Mouse (Mus musculus) bone marrow macrophage, adult 2 months (primary cell): Measurements from ENCODE around the gene Grm1. TPM values are rescaled to one million over a fixed set of nuclear protein-coding genes. Genes with fewer than 3 reads are reported as not detected.

Experiments
- H3K27ac ChIP-seq: 2 replicates; pipeline ENCODE4 v1.5.1; 2012; ENCODE audit warnings: low read depth, low read length; ENCODE audit not compliant: insufficient read depth
- H3K4me1 ChIP-seq: 2 replicates; pipeline ENCODE4 v1.6.1; 2012; ENCODE audit warnings: low read length; ENCODE audit not compliant: control insufficient read depth, insufficient read depth
- H3K4me3 ChIP-seq: 2 replicates; pipeline ENCODE4 v1.5.1; 2012; ENCODE audit warnings: mild to moderate bottlenecking, low read length, moderate library complexity; ENCODE audit not compliant: insufficient read depth
- CTCF ChIP-seq: IDR thresholded peaks from 2 replicates; pipeline ENCODE4 v1.5.1; 2012; ENCODE audit warnings: low read depth, mild to moderate bottlenecking, low read length, moderate library complexity
- POLR2A ChIP-seq: IDR thresholded peaks from 2 replicates; pipeline ENCODE4 v1.6.1; 2012; ENCODE audit warnings: mild to moderate bottlenecking, low read depth, low read length, borderline replicate concordance
- polyA plus RNA-seq: library from polyadenylated mRNA; stranded (reverse); fragments of >200 nt; gene quantifications from 2 replicates; pipeline ENCODE4 v1.2.4, GENCODE M21; 2012; ENCODE audit not compliant: missing spikeins, insufficient read depth, insufficient read length

Gene Grm1
- polyA plus RNA-seq, 1 experiment = not detected

- H3K27ac ChIP-seq = no peak overlapping the region
- H3K4me1 ChIP-seq = no peaks in the 10 kb centered on the region
- TF ChIP-seq POLR2A (no peak), CTCF (no peak)
- no peak overlapping the region for H3K4me3 ChIP-seq
Measured at GRCm38 (mm10) chr10:10913621-10914020, 168.5 kb downstream of the Grm1 start.

DNA sequence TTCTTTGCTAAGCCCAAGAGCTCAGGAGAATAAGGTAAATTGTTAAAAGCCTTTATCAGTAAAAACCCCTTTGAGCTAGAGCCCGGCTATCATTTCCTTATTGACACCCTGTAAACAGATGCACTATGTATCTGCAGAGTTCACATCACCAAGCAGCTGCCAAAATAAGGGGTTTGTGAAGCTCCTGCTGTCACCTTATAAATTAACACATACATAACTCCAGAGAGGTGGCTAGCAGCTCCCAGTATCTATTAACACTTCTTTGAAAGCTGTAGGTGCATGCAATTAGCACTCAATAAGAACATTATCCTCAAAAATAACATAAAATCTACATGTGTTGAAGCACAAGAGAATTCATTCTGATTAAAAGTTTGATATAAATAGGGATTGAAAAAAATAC is 191.9 kb downstream of the Grm1 start:
- no peak overlapping the region for H3K4me3 ChIP-seq
- TF ChIP-seq POLR2A (no peak), CTCF (no peak)
- no peaks in the 10 kb centered on the region for H3K4me1 ChIP-seq
- no peak overlapping the region for H3K27ac ChIP-seq

DNA sequence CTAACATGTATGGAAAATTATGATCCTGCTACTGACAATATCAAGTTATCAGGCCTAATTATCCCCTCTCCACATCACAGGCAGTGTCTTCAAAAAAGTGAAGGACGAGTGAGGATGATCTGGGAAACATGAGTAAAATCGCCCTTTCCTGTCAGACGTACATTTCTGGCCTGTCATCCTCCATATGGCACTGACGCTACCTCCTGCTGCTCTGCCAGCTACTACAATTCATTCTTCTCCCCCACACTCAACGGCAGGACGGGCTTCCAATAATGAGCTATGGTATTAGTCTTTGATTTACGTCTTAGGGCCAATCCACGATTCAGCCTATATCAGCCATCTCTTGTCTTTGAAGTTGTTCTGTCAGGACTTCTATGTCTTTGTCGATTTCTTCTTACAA is 193.6 kb downstream of the Grm1 start:
- Histone ChIP-seq H3K4me3 (no peak overlapping the region), H3K27ac (no peak overlapping the region), H3K4me1 (no peaks in the 10 kb centered on the region)
- no peak for TF ChIP-seq POLR2A
- TF ChIP-seq CTCF = no peak

- no peak for TF ChIP-seq POLR2A
- TF ChIP-seq CTCF = no peak
- Histone ChIP-seq H3K4me1 (no peaks in the 10 kb centered on the region), H3K27ac (no peak overlapping the region), H3K4me3 (no peak overlapping the region)
Measured at GRCm38 (mm10) chr10:10884992-10885391, 197.2 kb downstream of the Grm1 start.

GRCm38 (mm10) chr10:10872142-10872541 is 210.0 kb downstream of the Grm1 start:
- Histone ChIP-seq H3K4me3 (no peak overlapping the region), H3K27ac (no peak overlapping the region), H3K4me1 (no peaks in the 10 kb centered on the region)
- TF ChIP-seq CTCF = no peak
- TF ChIP-seq POLR2A = no peak

GRCm38 (mm10) chr10:10870271-10870670 is 211.9 kb downstream of the Grm1 start:
- no peak overlapping the region for H3K4me3 ChIP-seq
- TF ChIP-seq CTCF = no peak
- TF ChIP-seq POLR2A = no peak
- no peak overlapping the region for H3K27ac ChIP-seq
- H3K4me1 ChIP-seq = no peaks in the 10 kb centered on the region

DNA sequence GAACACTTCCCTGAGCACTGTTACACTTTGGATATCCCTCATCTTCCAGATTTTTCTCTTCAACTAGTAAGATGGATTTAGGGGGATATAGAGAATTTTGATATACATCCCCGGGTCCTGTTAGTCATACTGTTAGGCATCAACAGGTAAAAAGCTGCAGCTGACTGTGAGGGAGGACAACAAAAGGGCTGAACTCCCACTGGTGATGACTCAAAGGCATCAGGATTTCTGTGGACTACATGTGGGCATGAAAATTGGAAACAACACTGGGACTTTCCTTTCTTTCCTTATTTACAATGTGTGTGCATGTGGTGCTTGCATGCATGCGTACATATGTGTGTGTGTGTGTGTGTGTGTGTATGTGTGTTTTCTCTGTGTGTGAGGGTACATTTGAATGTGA is 215.9 kb downstream of the Grm1 start:
- H3K4me3 ChIP-seq = no peak overlapping the region
- no peak overlapping the region for H3K27ac ChIP-seq
- TF ChIP-seq CTCF = no peak
- TF ChIP-seq POLR2A = no peak

GRCm38 (mm10) chr10:10864759-10865158 is 217.4 kb downstream of the Grm1 start:
- TF ChIP-seq CTCF (no peak), POLR2A (no peak)
- no peak overlapping the region for H3K27ac ChIP-seq
- H3K4me1 ChIP-seq = no peaks in the 10 kb centered on the region
- no peak overlapping the region for H3K4me3 ChIP-seq

More for the DNA sequence above, 215.9 kb downstream of the Grm1 start:
- no peaks in the 10 kb centered on the region for H3K4me1 ChIP-seq

DNA sequence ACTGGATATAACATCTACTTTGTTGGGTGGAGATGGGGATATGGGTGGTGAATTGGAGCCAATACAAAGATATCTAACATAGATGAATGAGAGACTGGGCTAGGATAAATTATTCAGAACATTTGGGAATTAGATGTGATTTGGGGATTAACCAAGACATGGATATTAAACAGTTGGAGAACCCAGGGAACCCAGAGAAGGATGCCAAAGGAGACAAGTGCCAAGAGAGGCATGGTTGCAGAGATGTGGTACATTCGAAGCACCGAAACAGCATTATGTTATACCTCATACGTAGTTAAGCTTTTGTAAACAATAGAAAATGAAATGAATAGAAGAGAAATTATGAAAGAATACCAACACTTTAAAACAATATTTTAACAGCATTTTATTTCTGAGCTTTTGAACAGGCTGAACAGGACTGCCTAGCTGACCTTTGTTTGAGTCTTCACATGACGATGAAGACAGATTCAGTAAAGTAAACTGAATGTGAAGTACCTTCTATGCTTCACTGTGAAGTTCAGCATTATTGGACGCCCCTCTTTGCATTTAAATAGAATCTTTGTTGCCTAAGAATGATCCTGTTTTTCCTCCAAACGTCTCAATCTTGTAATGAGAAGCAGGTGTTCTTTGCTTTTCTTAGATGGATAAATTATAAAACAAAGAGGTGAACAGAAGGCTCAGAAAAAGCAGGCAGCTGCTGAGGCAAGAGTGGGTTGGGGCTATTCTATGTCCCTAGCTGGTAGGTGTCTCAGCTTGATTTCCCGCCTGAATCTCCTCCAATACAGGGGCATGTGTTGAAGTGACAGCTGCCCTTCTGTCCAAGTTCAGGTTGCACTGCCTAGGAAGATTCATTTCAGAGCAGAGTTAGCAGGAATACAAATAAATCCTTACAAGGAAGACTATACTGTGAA is 234.5 kb downstream of the Grm1 start:
- Histone ChIP-seq H3K4me1 (no peaks in the 10 kb centered on the region), H3K27ac (no peak overlapping the region), H3K4me3 (no peak overlapping the region)
- TF ChIP-seq CTCF (no peak), POLR2A (no peak)

GRCm38 (mm10) chr10:10845059-10845685 is 237.0 kb downstream of the Grm1 start:
- TF ChIP-seq CTCF (no peak), POLR2A (no peak)
- Histone ChIP-seq H3K4me3 (no peak overlapping the region), H3K4me1 (no peaks in the 10 kb centered on the region), H3K27ac (no peak overlapping the region)
